Mouse (Mus musculus) neutrophil, adult 65 days (primary cell): ENCODE data around the gene Prpf6. TPM values are rescaled to one million over a fixed set of nuclear protein-coding genes. Genes with fewer than 3 reads are reported as not detected.

ENCODE experiments used
- total RNA-seq: library from RNA; stranded (reverse); gene quantifications from 2 replicates; pipeline ENCODE4 v1.2.4, GENCODE M21; 2023

Gene Prpf6
- 32.6 and 38.4 TPM in 2 replicates for total RNA-seq

DNA sequence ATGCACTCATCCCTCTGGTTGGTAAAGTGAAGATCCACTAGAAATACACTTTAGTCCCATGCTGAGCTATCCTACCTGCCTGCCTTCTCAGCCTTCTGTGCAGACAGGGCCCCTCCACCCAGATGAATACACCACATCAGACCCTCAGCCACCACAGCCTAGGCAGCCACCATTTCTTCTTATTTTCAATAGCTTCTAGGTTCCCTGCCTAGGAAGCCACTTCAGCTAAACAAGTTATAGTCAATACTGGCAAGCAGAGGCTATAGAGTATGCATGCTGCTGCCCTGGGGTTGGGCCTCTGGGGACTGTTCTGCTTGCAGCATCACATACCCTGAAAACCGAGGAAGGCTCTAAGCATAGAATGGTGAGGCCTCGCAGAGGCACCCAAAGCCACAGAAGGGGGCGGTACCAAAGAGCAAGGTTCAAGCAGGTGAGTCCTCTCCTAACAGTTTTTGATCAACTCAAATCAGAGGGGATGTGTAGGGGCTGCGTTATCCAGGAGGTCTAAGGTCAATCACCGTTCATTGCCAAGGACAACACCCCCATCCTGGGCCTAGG is at the start of gene Prpf6:
Prpf6 (plus strand) TSS at position 341 of the 558 bp plus-strand sequence.

DNA sequence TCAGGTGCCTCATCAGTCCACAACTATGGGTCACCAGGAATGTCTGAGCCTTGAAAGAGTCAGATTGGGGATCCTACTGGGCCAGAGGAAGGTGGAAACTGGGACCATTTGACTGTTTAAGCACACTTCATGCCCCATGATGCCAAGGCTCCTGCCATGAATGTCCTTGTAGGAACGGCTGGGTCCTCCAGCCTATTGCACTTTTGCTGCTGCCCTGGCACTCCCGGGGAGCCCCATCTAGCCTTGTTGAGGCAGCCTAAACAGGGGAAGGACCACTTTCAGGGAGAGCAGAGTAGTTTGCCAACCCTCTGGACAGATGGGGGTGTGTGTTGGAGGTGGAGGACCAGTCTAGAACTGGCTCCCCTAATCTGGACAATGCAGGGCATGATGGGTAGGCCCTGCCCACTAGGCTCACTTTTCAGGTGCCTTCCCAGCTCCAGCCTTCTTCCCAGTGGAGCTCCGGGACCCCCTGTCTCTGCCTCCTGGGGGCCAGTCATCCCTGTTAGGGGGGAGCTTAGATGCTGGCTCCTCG is 7.2 kb upstream of the Prpf6 start, which contains the start of gene Uckl1:
Uckl1 (minus strand) TSS at position 482 of the 532 bp plus-strand sequence.

DNA sequence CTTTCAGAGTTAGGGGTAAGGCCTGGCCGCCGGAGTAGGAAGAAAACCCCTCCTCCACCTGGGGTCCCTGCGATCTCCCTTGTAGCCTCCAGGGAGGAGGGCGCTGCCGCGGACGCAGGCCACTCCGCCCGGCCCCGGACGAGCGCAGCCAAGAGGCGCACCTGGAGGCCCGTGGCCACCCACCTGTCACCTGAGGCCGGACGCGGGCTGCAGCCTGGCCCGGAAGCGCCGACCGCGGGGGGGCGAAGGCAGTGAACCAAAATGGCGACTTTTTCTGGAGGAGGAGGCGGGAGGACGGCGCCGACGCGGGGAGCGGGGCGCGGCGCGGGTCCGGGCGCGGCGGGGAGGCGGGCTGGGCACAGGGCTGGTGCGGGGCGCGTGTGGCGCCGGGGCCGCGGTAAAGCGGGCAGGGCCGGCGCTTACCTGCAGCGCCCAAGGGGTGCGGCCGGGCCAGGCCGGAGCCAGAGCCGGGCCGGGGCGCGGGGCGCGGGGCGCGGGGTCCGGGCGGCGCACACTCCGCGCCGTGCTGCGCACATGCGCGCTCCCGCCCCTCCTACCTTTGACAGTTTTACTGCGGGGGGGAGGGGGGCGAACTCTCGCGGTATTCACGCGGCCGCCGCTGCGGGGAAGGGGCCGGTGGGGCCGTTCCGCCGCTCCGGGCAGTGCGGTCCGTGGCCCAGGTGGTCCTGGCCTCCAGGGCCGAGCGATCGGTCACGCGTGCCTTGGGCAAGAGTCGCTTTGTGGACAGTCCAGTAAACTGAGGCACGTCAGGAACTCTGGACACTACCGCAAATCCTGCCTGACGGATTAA is 768 bp downstream of the Prpf6 start, which contains the start of gene Zfp512b:
Zfp512b (minus strand) TSS at position 573 of the 811 bp plus-strand sequence.

DNA sequence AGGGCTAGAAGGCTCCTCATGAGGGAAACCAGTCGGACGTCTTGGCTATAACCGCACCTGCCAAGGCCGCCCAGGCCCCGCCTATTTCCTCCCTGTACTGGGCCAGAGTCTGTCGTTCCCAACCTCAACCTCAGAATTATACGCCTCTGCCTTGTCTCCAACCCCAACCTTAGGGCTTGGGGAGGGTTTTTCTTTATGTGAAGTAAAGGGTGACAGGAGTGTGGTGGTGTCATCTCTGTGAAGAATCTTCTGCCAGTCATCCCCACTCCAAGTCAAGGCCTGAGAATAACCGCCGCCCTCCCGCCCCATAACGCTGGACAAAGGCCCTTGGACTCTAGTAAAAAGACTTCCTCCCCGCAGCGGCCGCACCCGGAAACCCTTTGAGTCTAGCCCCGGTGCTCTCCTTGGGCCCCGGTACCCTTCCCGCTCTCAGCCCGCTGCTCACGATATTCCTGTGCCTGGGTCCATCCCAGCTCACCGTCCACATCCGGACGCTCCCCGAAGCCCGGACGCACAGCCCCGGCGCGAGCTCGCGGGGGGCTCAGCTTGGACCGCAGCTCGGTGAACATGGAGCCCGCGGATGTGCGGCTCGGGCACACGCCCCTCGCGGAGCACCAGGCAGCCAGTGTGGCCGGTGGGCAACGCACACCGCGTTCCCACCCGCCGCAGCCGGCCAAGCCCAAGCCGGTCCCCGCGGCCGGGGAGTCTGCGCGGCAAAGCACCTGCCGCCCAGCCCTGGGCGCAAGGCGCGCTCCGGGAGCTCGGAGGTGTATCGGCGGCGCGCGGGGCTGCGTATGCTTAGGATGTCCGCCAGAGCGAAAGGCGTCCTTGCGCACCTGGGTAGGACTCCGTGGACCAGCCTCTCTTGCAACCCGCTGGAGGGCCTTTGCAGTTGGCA is 7.0 kb downstream of the Prpf6 start, which contains the start of gene Samd10:
Samd10 (minus strand) TSS at position 759 of the 898 bp plus-strand sequence.

DNA sequence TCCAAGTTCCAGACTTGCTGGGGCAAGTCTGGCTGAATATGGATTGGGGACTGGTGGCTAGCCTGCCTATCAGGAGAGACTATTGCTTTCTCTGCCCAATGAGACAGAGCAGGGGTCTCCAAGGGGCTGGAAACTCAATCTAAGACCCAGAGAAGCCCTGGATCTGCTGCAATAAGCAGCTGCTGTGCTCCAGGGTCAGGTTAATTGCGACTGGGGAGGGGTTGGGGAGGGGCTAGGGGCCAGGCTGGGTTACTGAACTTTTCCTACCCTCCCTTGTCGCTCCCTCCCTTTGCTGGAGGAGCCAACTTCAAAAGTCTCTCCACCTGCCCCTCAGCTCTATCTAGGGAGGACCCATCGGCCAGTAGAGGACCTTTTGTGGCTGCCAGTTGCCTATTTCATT is 65.1 kb downstream of the Prpf6 start, which contains the start of gene Gm29797:
Gm29797 (plus strand) TSS at position 301 of the 400 bp plus-strand sequence.

DNA sequence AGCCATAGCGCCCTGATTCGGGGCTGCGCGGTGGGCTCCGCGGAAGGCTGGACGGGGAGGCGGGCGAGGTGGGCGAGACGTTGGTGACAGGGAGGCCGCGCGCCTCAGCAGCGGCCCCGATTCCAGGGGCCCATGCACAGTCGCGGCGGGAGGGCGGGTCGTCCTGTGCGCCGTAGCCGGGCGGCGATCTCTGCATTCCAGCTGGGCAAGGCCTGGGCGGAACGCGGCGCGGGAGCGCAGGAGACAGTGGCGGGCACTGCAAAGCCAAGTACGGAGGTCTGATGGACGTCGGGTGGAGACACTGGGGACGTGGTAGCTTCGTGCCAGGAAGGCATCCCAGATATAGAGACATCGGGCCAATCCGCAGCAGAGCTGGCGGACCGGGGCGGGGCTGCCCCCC is 79.7 kb downstream of the Prpf6 start, which contains the start of gene Sox18:
Sox18 (minus strand) TSS at position 315 of the 400 bp plus-strand sequence.

DNA sequence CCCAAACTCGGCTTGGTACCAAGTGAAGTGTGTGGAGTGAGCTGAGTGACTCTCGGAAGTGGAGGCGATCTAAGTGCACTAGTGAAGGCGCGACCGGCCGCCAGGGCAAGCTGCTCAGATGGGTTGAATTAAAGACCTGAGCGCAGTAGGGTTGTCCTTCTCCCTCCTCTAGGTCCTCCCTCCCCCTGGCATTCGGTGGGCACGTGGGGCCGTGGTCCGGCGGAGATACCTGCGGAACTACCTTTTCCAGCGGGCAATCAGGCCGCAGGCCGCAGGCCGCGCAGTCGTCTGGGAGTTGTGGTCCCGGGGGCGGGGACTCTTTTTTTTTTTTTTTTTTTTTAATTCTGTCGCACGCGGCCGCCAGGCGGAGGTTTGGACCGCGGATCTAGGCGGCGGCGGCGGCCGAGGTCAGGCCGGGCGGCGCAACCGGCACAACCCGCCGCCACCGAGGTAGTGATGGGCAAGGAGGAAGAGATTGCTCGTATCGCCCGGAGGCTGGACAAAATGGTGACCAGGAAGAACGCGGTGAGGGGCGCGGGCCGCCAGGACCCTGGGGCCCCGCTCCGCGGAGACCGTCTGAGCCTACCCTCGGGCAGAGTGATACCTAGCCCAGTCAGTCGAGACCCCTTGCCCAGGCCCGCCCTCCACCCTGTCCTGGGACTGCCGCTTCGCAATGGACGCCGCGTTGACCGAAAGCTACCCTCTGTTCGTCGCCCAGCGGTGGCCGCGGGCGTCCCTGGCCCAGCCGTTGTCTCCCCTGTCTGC is 88.5 kb downstream of the Prpf6 start, which contains the start of gene Tcea2:
Tcea2 (plus strand) TSS at position 360 of the 765 bp plus-strand sequence.

DNA sequence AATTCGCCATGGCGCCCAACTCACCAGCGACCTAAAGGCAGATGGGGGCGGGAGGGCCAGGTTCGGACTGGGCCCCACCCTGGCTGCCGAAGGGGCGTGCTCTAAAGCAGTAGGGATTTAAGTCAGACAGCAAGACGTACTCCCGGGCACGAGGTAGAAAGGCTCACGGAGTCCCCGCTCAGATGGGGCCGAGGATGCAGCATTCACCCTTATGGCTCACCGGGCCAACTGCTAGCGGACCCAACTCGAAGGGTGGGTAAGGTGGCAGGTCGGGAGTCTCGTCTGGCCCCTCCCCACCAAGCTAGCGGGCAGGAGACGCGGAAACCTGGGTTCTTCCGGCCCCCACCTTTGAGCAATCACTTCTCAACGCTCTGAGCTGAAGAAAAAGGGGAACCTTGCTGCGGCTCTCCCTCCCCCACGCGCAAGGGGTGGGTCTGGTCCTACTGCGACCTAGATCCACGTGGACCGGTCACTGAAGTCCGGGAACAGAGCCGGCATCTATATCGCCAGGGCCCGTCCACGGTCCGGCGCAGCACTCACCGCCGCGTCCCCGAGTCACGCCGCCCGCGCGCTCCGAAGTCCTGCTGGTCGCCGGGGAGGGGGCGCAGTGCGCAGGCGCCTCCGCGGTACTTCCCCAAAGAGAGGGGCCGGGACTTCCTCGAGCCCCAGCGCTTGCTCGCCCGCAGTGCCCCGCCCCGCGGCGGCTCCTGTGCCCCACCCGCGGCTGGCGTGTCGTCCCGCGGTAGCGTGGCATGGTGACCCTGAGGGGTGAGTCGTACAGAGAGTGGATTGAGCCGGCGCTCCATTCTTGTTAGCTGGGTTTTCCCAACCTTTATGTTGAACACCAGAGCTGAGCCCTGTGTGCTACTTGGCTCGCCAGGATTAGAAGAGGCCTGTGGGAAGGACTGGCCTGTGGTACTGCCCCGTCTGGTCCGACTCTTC is 101.9 kb downstream of the Prpf6 start, which contains the start of gene Rgs19:
Rgs19 (minus strand) TSS at position 639 of the 942 bp plus-strand sequence.

DNA sequence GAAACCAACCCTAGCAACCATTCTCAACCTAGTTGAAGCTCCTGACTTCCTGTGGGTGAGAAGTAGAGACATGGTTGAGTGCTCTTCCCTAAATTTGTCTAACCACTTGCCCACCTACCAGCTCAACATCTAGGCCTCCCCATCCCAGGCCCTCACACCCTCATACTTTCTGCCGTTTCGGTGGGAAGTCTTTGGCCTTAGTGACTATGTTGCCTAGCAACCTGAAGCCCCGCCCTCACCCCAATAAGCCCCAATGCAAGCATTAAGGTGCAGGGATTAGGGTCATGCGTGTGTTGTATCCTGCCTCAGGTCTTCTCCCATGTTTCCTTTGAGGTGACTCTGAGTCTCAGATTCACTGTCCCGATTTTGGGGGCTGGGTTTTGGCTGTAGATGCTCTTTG is 106.6 kb downstream of the Prpf6 start, which contains the start of gene Lkaaear1:
Lkaaear1 (minus strand) TSS at position 202 of the 400 bp plus-strand sequence.

Other genes with a start within 250 kb of the Prpf6 start
- gene Zgpat, start 226.9 kb upstream of the Prpf6 start, total RNA-seq, result 25.9 and 36.3 TPM in 2 replicates
- gene Arfrp1, start 226.5 kb upstream of the Prpf6 start, total RNA-seq, result 35.7 and 48.5 TPM in 2 replicates
- 29.8 and 32.7 TPM in 2 replicates for gene Lime1, start 211.8 kb upstream of the Prpf6 start, total RNA-seq
- gene Zbtb46, start 132.4 kb upstream of the Prpf6 start, total RNA-seq, result 0.22 and 0.48 TPM in 2 replicates
- not detected in 2 replicates for gene Abhd16b, start 98.7 kb upstream of the Prpf6 start, total RNA-seq
- gene Tpd52l2, start 94.7 kb upstream of the Prpf6 start, total RNA-seq, result 64.4 and 94.3 TPM in 2 replicates
- gene Dnajc5, start 71.4 kb upstream of the Prpf6 start, total RNA-seq, result 132 and 159 TPM in 2 replicates
- gene Uckl1, start 7.0 kb upstream of the Prpf6 start, total RNA-seq, result 77.5 and 81.8 TPM in 2 replicates
- 9.1 and 14.6 TPM in 2 replicates for gene Zfp512b, start 935 bp downstream of the Prpf6 start, total RNA-seq
- gene Samd10, start 7.3 kb downstream of the Prpf6 start, total RNA-seq, result 7.9 and 9.4 TPM in 2 replicates
- gene Gm29797, start 65.2 kb downstream of the Prpf6 start, total RNA-seq, result not detected in 2 replicates
- gene Sox18, start 79.8 kb downstream of the Prpf6 start, total RNA-seq, result 0.25 TPM in 1 of 2 replicates, not detected in the other
- gene Tcea2, start 88.4 kb downstream of the Prpf6 start, total RNA-seq, result 7.5 and 10.1 TPM in 2 replicates
- gene Rgs19, start 102.1 kb downstream of the Prpf6 start, total RNA-seq, result 245 and 280 TPM in 2 replicates
- gene Lkaaear1, start 106.6 kb downstream of the Prpf6 start, total RNA-seq, result not detected in 2 replicates
- 0.51 and 0.57 TPM in 2 replicates for gene Oprl1, start 123.1 kb downstream of the Prpf6 start, total RNA-seq
- gene Myt1, start 171.5 kb downstream of the Prpf6 start, total RNA-seq, result not detected in 2 replicates
- 21.4 and 26.6 TPM in 2 replicates for gene Pcmtd2, start 246.0 kb downstream of the Prpf6 start, total RNA-seq